Mouse (Mus musculus) olfactory bulb, adult 2 months (tissue): ENCODE data around the gene Aanat. TPM values are rescaled to one million over a fixed set of nuclear protein-coding genes. Genes with fewer than 3 reads are reported as not detected.

Experiments used
- H3K27ac ChIP-seq: fragments of 200-500 bp; 2 replicates; pipeline ENCODE4 v1.5.1; 2012; ENCODE audit warnings: low read depth, low read length; ENCODE audit not compliant: insufficient read depth
- H3K4me1 ChIP-seq: fragments of 200-500 bp; 2 replicates; pipeline ENCODE4 v1.6.1; 2012; ENCODE audit warnings: low read length; ENCODE audit not compliant: control insufficient read depth, insufficient read depth
- H3K4me3 ChIP-seq: fragments of 200-500 bp; 2 replicates; pipeline ENCODE4 v1.5.1; 2012; ENCODE audit warnings: mild to moderate bottlenecking, low read depth, low read length, moderate library complexity; ENCODE audit not compliant: insufficient read depth
- CTCF ChIP-seq: fragments of 200-500 bp; IDR thresholded peaks from 2 replicates; pipeline ENCODE4 v1.5.1; 2012; ENCODE audit warnings: low read depth, mild to moderate bottlenecking, low read length, moderate library complexity; ENCODE audit not compliant: insufficient read depth
- POLR2A ChIP-seq: fragments of 200-500 bp; IDR thresholded peaks from 2 replicates; pipeline ENCODE4 v1.6.1; 2012; ENCODE audit warnings: mild to moderate bottlenecking, low read depth, low read length, moderate library complexity; ENCODE audit not compliant: insufficient read depth
- WGBS: fragments of 180-500 bp; shearing (Covaris S2); methylation state at CpG from one replicate; pipeline ENCODE4 v1.1.7; 2018; 5-methylcytosine and 5-hydroxymethylcytosine counted together
- polyA plus RNA-seq: library from polyadenylated mRNA; stranded (reverse); fragments of >200 nt; gene quantifications from 2 replicates; pipeline ENCODE4 v1.2.4, GENCODE M21; 2012; ENCODE audit warnings: low replicate concordance; ENCODE audit not compliant: missing spikeins, insufficient read depth, insufficient read length

Gene Aanat
- polyA plus RNA-seq, 1 experiment, result not detected

DNA sequence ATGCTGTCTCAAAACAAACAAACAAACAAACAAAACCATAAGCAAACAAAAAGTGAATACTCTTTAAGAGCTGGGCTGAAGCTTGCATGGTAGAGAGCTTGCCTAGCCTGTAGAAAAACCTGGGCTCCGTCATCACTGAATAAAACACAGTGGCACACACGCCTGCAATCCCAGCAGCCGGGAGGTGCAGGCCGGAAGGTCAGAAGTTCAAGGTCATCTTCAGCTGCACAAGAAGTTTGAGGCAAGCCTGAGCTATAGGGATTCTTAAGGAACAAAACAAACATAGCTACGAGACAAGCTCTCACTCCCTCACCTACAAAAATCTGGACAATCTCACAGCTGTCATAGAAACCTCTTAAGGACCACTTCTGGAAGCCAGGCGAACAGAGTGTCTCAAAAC lies 550 bp upstream of the Aanat start:
- Histone ChIP-seq H3K4me3 (no peak overlapping the region), H3K4me1 (peaks cover 11% of the 10 kb centered on the region), H3K27ac (no peak overlapping the region)
- WGBS, result 94% methylated on average over 6 of the region's 6 CpGs
- TF ChIP-seq CTCF, result no peak
- no peak for TF ChIP-seq POLR2A

DNA sequence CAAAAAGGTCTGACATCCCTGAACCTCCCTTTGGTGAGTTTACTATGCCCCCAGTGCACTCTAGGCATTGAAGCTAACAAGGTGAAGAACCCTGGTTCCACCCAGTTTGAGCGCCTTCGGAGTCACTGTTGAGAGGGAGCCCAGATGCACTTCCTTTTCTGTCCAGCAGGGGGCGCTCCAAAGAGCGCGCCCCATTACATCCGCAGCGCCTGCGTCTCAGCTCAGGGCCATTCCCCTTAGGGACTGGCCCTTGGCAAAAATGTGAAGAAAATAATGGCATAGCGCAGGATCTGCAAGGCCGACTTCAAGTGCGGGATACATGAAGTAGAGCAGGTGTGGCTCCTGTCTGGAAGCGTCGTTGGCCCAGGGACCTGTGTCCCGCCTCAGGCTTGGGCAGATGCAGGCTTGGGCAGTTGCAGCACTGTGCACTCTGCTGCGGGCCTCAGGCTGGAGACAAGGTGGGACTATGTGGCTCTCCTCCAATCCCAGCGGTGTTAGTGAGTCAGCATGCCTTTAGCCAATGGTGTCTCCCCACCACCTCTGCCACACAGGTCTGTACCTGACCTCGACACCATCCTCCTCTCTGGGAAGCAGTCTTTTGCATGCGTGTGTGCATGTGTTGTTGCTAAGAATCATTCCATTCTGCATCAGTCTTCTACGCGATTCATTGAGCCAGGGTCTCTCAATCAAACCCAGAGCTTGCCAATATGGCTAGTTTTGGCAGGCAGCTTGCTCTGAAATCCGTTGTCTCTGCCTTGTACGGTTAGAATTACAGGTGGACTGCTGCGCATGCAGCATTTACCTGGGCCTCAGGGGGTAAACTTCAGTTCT lies 784 bp downstream of the Aanat start:
- H3K4me3 ChIP-seq, result no peak overlapping the region
- H3K4me1 ChIP-seq, result peaks cover 7% of the 10 kb centered on the region
- no peak overlapping the region for H3K27ac ChIP-seq
- no peak for TF ChIP-seq POLR2A
- peak; percentile 99 for TF ChIP-seq CTCF
- 29% methylated on average over 23 of the region's 23 CpGs for WGBS

DNA sequence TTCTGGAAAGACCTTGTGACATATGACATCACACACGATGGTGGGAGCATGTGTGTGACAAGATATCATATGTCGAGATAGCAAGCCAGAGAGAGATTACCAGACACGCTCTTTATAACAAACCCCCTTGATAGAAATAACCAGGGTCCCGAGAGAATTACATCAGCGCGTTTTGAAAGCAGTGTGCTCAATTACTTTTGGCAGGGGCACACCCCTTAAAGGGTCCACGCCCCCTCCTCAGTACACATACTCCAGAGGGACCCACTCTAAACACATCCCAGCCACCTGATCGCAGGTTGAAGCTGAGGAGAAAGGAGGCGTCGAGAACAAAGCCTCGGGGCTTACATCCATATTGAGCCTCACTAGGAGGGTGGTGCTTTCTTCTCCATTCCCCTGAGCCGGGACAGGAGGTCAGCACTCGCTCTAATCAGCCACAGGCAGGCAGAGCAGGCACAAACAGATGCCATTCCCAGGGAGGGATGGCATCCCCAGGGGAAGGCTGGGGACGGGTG lies 2.8 kb downstream of the Aanat start:
- WGBS, result 35% methylated on average over 14 of the region's 14 CpGs
- no peak overlapping the region for H3K4me3 ChIP-seq
- peaks cover 7% of the 10 kb centered on the region for H3K4me1 ChIP-seq
- no peak for TF ChIP-seq POLR2A
- TF ChIP-seq CTCF, result no peak
- H3K27ac ChIP-seq, result no peak overlapping the region

DNA sequence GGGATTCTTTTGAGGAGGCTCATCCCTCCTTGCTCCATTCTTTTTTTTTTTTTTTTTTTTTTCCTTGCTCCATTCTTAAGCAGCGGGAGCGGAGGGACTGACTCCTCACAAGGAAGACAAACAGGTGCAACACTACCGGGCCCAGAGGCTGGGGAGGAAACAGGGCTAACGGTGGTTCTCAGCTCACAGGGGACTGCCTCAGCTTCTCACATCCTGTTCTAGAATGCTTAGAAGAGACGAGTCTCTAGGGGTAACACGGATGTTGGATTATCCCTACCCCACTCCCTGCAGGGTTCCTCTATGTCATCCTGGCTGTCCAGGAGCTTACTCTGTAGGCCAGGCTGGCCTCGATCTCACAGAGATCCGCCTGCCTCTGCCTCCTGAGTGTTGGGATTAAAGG lies 3.3 kb downstream of the Aanat start:
- 68% methylated on average over 8 of the region's 8 CpGs for WGBS
- TF ChIP-seq POLR2A (no peak), CTCF (no peak)
- H3K4me3 ChIP-seq, result no peak overlapping the region
- H3K27ac ChIP-seq, result no peak overlapping the region
- H3K4me1 ChIP-seq, result peaks cover 7% of the 10 kb centered on the region

DNA sequence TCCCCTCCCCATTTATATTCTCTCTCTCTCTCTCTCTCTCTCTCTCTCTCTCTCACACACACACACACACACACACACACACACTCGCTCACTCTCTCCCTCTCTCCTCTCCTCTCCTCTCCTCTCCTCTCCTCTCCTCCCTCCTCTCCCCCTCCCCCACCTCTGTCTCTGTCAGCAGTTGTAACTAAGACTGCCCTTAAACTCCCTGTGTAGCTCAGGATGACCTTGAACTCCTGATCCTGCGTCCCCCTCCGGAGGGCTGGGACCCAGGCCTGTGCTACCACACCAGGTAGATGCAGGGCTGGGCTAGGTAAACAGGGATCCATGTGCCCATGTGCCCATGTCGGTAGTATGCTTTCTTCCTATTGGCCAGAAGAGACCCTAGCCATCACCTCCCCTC lies 5.4 kb downstream of the Aanat start:
- H3K27ac ChIP-seq, result no peak overlapping the region
- no peak for TF ChIP-seq CTCF
- no peak for TF ChIP-seq POLR2A
- H3K4me1 ChIP-seq, result peaks cover 7% of the 10 kb centered on the region
- WGBS, result 91% methylated on average over 4 of the region's 4 CpGs
- H3K4me3 ChIP-seq, result no peak overlapping the region

DNA sequence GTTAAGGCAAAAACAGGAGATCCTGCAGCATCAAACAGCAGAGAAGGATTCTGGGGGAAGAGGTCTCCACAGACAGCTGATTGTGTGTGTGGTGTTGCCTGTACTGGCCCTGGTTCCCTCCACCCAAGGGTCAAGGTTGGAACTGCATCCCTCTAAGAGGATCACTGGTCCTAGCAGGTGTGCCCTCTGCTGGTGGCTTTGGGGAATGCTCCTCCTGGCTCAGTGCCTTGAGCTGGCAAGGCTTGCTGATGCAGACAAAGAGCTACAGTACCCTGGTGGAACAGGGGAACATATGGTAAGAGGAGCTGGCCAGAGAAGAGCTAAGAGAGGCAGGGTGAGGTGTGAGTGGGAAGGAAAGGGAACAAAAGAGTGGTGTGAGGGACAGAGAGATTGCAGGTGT lies 6.2 kb downstream of the Aanat start:
- no peak overlapping the region for H3K27ac ChIP-seq
- no peak overlapping the region for H3K4me3 ChIP-seq
- peaks cover 4% of the 10 kb centered on the region; the same call in 1 of the 2 replicates for H3K4me1 ChIP-seq
- TF ChIP-seq POLR2A (no peak), CTCF (peak; percentile 83)

DNA sequence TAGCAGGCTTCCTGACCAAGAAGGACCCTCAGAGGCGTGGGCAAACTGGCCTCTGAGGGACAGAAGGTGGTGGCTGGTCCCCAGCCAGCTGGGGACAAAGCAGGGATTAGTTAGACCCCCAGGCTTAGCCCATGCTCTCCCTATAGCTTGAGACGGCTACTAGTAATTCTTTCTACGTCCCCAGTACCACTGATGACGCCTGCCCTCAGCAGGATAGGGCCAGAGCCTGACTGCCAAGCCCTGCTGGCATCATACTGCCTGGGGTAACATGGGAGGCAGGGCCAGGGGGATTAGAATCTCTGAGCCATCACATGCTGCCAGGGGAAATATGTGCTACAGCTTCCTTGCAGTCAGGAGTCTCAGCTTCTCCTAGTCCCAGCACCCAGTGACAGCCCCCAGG lies 7.1 kb downstream of the Aanat start:
- peaks cover 4% of the 10 kb centered on the region; the same call in 1 of the 2 replicates for H3K4me1 ChIP-seq
- 74% methylated on average over 4 of the region's 4 CpGs for WGBS
- H3K27ac ChIP-seq, result no peak overlapping the region
- TF ChIP-seq CTCF (no peak), POLR2A (no peak)
- no peak overlapping the region for H3K4me3 ChIP-seq

DNA sequence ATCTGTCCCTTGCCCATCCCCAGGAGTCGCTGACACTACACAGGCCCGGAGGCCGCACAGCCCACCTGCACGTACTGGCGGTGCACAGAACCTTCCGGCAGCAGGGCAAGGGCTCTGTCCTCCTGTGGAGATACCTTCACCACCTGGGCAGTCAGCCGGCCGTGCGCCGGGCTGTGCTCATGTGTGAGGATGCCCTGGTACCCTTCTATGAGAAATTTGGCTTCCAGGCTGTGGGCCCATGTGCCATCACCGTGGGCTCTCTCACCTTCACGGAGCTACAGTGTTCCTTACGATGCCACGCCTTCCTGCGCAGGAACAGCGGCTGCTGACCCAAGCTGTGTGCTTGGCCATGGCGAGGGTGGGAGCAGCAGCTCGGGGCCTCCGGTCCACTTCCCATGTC lies 10.5 kb downstream of the Aanat start:
- Histone ChIP-seq H3K4me3 (no peak overlapping the region), H3K27ac (no peak overlapping the region), H3K4me1 (no peaks in the 10 kb centered on the region)
- TF ChIP-seq CTCF, result no peak
- TF ChIP-seq POLR2A, result no peak
- 91% methylated on average over 19 of the region's 19 CpGs for WGBS

DNA sequence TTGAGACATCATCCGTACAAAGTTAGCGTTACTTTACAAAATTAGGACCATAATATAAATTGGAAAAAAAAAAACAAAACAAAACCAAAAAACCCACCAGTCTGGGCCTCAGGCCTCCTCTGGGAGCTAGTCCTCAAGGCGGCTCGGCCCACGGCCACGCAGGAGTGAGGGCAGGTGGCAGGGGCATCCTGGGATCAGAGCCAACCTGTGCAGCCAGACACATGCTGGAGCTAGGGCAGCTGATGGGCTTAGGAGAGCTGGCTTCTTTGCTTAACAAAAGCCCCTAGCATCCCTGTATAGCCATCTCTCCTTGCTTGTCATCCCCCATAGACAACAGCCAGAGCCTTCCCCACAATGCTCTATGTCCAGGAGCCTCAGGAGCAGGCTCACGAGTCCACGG lies 12.0 kb downstream of the Aanat start:
- Histone ChIP-seq H3K27ac (no peak overlapping the region), H3K4me1 (no peaks in the 10 kb centered on the region), H3K4me3 (no peak overlapping the region)
- 85% methylated on average over 8 of the region's 8 CpGs for WGBS
- no peak for TF ChIP-seq POLR2A
- no peak for TF ChIP-seq CTCF
